Mouse (Mus musculus) c-Kit-positive CD71-positive TER-119-negative erythroid progenitor cells, embryonic 14.5 days (primary cell): ENCODE results near the gene Smr3a.

Experiments
- DNase-seq: peaks from one replicate; pipeline ENCODE4 v3.0.0-alpha.2; 2013; ENCODE audit warnings: low read depth

Gene Smr3a

DNA sequence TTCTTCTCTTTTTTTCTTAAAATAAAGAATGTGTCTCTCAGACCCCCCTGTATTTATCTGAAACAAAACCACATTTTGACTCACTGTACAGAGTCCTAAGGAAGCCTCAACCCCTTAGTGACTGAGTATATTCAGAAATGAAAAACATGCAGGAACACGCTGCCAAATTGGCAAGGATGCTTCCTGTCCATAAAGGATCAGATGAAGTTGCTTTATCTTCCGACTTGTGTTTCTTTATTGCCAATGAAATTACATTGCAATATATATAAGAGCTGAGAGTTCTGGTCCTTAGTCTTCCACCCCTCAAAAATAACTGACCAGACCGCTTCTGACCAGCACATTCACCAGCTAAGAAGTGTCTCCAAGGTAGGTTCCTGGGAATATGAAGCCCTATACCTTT lies at the start of gene Smr3a:
Smr3a (plus strand) TSS at position 301 of the 400 bp plus-strand sequence.
- DNase-seq = no peak

DNA sequence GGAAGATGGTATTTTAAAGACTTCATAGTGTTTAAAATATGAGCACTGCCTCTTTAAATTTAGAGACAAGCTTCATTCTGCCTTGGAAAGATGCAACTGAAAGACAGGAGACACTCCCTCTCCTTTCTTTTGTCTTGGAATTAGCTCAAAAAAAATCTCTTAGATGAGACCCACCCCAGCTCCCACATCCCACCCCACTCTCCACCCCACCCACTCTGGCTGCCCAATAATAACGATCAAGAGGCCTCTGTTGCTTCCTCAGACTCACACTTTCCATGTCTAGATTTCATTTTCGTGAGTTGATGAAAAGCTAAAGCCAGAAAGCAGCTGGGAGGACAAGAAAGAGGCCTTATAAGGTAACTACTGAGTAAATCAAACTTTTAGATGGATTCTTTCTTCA lies 33.1 kb upstream of the Smr3a start, which contains the start of the genes 2310003L06Rik and Gm28434:
2310003L06Rik (plus strand) TSS at position 259 of the 400 bp plus-strand sequence.
Gm28434 (plus strand) TSS at position 317 of the 400 bp plus-strand sequence.
- no peak for DNase-seq

DNA sequence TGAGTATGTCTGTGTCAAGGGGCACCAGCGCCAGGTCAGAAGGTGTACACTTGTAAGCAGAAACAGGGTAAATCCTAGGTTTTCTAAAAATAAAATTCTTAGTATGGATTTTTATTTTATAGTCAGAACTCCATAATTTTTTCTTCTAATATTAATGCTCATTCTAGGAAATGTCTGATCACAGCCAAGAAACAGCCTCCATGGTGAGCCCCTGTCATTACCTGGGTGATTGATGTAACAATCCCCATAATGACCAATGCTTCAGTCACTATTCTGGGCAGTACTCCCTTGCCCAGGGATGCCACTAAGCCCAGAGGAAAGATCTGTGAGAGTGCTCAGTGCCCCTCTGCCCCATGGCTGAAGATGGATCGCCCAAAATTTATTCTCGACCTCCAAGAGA lies 23.2 kb upstream of the Smr3a start, which contains the start of gene Cabs1:
Cabs1 (plus strand) TSS at position 301 of the 400 bp plus-strand sequence.
- no peak for DNase-seq

DNA sequence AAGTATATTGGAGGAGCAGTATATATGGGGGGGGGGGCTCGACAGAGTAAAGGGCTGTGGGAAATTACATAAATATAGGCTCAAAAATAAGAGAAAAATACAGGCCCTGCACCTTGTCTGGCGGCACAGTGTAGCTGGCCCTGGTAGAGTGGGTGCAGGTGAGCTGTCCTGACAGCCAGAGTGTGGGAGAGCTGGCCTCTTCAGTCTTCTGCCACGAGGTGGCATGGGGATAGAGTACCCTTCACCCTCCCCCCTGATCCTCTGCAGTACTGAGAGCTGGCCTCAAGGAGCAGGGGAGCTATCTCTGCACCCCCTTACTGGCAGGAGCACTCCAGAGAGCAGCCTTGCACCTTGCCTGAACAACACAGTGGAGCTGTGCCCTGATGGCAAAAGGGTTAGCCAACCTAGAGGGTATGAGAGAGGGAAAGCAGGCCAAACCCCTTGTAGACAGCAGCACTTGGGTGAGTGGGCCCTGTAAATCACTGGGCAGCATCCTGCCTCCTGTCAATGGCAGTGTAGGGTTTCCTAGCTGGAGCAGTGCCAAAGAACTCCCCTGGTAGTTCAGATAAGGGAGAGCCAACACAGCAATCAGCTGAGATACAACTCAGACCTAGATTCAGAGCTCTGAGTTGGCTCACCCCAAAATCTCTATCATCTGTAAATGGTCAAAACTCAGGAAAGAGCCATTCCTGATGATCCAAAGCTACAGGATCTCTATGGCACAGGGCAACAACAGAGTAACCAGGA lies 19.7 kb upstream of the Smr3a start:
- no peak for DNase-seq

DNA sequence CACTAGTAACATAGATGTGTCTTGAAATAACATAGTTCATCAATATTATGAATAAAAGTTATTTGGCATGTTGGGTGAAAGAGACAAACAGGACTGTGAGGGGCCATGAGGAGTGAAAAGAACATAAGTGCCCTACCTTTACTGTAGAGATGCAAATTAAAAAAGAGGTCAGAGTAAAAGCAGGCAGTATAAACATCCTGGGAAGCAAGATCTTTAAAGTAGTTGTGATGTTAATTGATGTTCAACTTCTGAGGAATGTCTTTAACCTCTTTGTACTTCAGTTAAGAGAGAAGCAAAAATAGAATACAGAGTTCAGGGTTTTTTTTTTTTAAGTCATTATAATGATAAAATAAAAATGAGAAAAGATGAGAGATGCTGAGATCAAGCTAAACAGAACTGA lies 2.9 kb downstream of the Smr3a start:
- no peak for DNase-seq
